Mouse (Mus musculus) gonadal fat pad, adult 2 months (tissue): ENCODE data around the gene Nsd2. TPM values are rescaled to one million over a fixed set of nuclear protein-coding genes. Genes with fewer than 3 reads are reported as not detected.

Experiments
- DNase-seq: peaks from one replicate; pipeline ENCODE4 v3.0.0-alpha.2; 2012; ENCODE audit warnings: low read depth
- polyA plus RNA-seq: library from polyadenylated mRNA; depleted of rRNA; stranded (reverse); fragments of >200 nt; gene quantifications from 2 replicates; pipeline ENCODE4 v1.2.3, GENCODE M21; 2012; rRNA removed

Nsd2 gene
- 14.2 and 14.6 TPM in 2 replicates for polyA plus RNA-seq

GRCm38 (mm10) chr5:33819876-33820732 is at the start of gene Nsd2:
Gene Nsd2 (plus strand): TSS chr5:33820725.
- DNase-seq: no peak

GRCm38 (mm10) chr5:33777195-33777594 is 43.3 kb upstream of the Nsd2 start:
- DNase-seq: no peak

DNA sequence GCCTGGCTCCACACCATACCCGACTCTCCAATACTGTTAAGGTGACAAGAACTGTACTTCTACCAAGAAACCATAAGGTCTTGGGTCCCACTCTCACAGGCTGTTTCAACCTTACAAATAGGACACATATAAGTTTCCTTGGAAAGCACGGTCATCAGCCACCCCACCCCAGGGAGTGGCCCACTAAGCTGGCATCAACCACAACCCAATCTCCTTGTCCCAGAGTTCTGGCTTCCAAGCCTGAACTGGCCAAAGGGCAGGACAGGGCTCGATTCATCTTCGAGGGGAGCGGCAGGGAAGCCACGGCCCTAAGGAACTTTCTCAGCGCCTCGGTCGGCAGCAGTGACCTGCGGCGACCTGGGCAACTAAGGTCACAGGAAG is 38.6 kb upstream of the Nsd2 start:
- no peak for DNase-seq

DNA sequence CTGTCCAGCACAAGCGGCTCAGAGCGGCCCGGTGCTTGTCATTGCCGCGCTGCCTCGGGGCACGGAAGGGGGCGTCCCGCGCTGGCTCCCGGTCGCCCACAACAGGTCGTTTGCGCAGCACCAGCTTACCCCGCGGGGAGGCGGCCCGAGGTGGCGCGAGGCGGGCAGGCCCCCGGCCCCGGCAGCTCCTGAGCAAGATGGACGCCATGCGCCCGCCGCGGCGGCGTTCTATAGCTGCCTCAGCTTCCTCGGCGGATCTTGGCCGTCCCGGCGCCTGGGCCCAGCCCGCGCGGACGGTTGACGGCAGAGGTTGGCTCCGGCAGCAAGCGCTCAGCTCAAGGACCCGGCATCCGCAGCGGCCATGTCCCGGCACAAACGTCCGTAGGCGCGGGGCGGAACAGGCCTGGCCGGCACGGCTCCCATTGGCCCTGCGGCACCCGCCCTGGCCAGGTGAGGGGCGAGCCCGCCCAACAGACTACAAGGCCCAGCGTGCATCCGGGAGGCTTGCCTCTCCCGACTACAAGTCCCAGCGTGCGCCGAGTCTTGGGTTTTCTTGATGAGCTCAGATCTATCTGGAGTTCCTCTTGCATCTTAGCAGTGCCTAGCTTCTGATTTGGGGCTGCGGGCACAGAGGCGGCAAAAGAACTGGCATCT is 38.1 kb upstream of the Nsd2 start, which contains the start of gene Letm1:
Gene Letm1 (minus strand): TSS at position 473 of the 654 bp plus-strand sequence.
- no peak for DNase-seq

DNA sequence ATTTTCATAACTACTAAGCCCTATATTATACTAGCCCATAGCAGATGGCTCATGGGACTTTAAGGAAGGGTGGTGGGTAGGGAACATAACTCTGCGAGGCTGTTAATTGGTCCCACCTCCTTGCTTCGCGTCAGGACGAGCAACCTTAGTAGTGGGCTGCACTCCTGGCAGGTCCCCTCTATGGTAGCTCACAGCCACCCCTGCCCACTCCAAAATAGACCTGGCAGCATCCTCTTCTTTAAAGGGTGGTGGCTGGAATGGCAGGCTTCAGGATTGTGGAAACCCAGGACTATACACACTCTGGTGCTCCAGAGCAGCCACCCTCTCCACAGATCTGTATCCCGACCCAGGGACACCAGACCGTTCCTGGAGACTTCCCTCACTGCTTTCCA is 37.5 kb upstream of the Nsd2 start:
- no peak for DNase-seq

- no peak for DNase-seq
Observed at GRCm38 (mm10) chr5:33791912-33792643, 28.4 kb upstream of the Nsd2 start.

- DNase-seq: no peak
Observed at GRCm38 (mm10) chr5:33803337-33803736, 17.2 kb upstream of the Nsd2 start.

DNA sequence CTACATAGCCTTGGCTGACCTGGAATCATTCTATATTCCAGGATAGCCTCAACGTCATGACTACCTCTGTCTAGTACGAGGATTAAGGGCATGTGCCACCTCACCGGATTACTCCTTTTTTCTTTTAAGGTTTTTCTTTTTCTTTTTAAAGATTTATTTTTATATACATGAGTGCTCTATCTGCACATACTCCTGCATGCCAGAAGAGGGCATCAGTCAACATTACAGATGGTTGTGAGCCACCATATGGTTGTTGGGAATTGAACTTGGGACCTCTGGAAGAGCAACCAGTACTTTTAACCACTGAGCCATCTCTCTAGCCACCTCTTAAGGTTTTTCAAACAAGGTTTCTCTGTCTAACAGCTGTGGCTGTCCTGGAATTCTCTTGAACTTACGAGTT is 9.0 kb upstream of the Nsd2 start:
- no peak for DNase-seq

DNA sequence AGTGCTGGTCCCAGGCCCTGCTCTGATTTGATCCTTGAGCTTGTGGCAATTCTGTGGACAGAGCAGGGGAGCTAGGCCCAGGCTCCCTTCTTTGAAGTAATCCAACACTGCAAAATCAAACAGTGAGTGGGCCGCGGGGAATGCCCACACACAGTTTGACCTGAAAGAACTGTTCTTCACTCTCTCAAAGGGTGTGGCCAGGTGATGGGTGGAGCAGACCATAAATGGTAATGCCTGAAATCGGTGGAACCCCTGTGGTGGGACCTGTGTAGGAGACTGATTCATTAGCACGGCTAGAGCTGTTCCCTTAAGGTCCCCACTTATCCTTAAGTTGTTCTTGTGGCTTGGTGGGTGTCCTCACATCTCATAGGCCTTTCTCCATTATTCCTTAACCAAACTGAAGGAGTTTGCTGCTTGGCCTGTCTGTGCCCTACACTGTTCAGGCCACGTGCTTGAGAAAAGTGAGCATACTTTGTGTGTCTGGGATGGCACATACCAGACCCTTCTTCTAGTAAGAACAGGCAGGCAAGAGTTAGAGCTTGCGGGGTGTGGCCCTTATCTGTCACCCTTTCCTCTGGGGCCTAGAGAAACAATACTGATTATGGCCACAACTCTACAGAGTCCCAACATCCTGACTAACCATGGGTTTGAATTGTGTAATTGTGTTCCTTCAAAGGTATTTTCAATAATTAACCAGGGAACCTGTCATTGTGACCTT is 4.4 kb upstream of the Nsd2 start:
- no peak for DNase-seq

DNA sequence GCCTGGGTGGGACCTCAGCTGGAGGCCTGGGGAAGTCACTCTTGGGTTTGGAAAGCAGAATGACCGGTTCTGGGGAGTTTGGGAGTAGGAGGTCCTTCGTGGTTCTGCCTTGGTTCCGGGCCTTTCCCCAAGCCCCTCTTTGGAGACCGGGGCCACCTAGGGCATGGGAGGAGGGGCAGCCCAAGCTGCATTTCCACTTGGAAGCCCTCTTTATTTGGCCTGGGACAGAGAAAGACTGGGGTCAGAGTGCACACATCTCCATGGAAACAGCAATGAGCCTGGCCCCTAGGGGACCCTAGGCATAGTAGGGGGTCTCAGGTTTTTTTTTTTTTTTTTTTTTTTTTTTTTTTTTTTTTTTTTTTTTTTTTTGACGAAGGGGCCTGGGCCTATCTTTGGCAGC is 2.4 kb upstream of the Nsd2 start:
- DNase-seq: no peak

- peak; percentile 61 for DNase-seq
Observed at GRCm38 (mm10) chr5:33819141-33819875, 1.2 kb upstream of the Nsd2 start.

- no peak for DNase-seq
Observed at GRCm38 (mm10) chr5:33820733-33821621, 452 bp downstream of the Nsd2 start.

DNA sequence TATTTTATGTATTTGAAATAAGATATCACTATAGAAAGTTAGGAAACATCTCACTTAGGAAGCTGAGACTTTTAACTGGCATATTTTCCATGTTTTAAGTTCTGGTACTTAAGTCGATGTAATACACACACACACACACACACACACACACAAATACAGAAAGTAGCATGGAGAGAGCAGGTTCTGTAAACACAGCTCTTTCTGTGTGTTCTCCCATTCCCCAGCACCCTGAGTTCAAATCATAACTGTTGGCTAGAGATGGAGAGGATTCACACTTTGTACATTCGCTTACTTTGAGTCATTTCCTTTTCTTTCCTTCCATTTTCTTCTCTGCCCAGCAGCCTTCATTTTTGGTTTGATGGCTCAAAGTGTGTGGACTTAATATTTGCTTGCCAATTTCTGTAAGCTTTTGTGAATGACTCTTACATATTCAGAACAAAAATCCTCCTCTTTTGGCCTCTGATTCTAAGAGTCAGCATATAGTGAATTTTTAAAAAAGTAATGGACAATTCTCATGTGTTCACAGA is 1.4 kb downstream of the Nsd2 start:
- no peak for DNase-seq

DNA sequence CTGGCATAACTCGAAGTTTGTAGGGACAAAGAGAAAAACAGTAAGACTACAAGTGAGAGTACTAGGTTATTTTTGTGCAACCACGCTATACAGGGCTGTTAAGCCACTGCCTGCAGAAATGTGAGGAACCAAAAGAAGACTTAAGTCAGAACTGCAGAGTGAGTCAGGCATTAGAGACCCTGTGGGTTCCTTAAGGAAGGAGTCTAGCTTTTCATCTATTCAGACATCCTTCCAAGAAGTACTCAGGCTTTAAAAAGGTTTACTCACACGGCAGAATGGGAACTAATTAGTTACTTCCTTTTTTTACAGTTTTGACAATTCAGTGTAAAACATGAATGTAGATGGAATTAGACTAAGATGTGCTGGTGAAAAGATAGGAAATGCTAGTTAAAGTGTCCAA is 1.9 kb downstream of the Nsd2 start:
- DNase-seq: no peak

DNA sequence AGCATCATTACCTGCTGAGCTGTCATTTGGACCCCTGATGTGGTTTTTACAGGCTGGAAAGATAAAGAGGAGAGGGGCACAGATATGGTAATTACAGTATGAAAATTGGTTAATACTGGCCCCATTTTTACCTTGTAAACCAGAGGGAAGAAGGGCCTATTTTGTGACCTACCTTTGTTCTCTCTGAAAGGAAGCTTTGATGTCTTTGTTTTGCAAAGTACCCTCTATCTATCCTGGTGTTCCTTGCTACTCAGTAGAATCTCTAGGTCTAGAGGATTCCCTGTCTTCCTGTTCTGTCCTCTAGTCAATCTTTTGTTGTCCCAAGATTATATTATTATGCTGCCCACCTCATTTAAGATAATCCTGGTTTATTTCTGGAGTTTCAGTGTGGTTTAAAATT is 5.5 kb downstream of the Nsd2 start:
- no peak for DNase-seq

DNA sequence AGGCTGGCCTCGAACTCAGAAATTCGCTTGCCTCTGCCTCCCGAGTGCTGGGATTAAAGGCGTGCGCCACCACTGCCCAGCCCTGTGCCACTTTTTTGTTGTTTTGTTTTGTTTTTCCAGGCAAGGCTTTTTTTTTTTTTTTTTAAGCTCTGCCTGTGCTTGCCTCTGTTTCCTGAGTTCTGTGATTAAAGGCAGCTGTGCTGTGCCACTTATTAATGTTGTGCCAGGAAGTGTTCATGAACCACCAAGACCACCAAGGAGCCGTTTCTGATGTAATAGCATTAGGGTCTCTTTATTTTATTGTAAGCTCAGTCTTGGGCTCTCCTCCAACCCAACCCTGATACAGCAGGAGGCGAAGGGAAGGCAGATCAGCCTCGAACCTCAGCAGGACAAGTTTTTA is 7.6 kb downstream of the Nsd2 start:
- DNase-seq: no peak

GRCm38 (mm10) chr5:33829958-33830357 is 9.4 kb downstream of the Nsd2 start:
- no peak for DNase-seq

GRCm38 (mm10) chr5:33830832-33831231 is 10.3 kb downstream of the Nsd2 start:
- DNase-seq: no peak

GRCm38 (mm10) chr5:33841331-33841730 is 20.8 kb downstream of the Nsd2 start:
- no peak for DNase-seq

DNA sequence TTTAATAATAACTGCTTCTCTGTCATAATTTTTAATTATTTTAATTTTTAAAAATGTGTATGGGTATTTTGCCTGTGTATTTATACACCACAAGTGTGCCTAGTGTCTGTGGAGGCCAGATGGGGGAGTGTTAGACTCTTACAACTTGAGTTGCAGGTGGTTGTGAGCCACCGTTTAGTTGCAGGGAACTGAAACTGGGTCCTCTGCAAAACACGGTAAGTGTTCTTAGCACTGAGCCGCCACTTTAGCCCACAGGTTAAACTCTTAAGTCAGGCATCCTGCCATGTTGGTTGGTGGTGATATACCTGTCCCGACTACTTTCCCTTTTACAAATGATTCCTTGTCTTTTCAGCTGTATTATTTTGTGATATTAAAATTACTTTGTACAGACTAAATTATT is 22.0 kb downstream of the Nsd2 start:
- no peak for DNase-seq
